Mouse (Mus musculus) G1E (cell line): Measurements from ENCODE around the gene Nutm1.

ENCODE experiments used
- CTCF ChIP-seq: IDR thresholded peaks from 2 replicates; pipeline ENCODE4 v1.5.1; 2012; ENCODE audit warnings: low read depth, low read length, inconsistent platforms, mixed read lengths
- GATA1 ChIP-seq: IDR thresholded peaks from 2 replicates; pipeline ENCODE4 v1.6.1; 2012; ENCODE audit warnings: borderline replicate concordance, low read length, inconsistent platforms, mixed read lengths
- GATA2 ChIP-seq: IDR thresholded peaks from 2 replicates; pipeline ENCODE4 v1.6.1; 2012; ENCODE audit warnings: low read depth, low read length, inconsistent platforms, borderline replicate concordance
- POLR2AphosphoS5 ChIP-seq: IDR thresholded peaks from 2 replicates; pipeline ENCODE4 v1.6.1; 2012; ENCODE audit warnings: low read depth, low read length, inconsistent platforms; ENCODE audit not compliant: insufficient replicate concordance
- TAL1 ChIP-seq: conservative IDR thresholded peaks from 2 replicates; pipeline ENCODE4 v1.6.1; 2012; ENCODE audit warnings: low read depth, low read length, inconsistent platforms, mixed read lengths

- TF ChIP-seq CTCF (no peak), GATA1 (no peak), TAL1 (no peak), GATA2 (no peak), POLR2AphosphoS5 (no peak)
Observed at GRCm38 (mm10) chr2:112222607-112223006, 36.5 kb downstream of the Nutm1 start.
